33 mouse cellular contexts compared by ENCODE assay signal in genomic region chr13:61164622-61165021, GRCm38 (mm10). TPM values are rescaled to one million over a fixed set of nuclear protein-coding genes. Genes with fewer than 3 reads are reported as not detected.
A peak's percentile ranks its signal among the peaks of the same experiment; 100 is the strongest.
DNase-seq lines count a peak whose midpoint lies in the region; ATAC-seq lines count a peak whose summit lies in the region.
"Had no signal": no experiment of that assay in that cellular context is flagged by ENCODE, and none has a peak within 500 bp of the region (broad histone marks: within the 10 kb centered on the region; RNA-seq: fewer than 3 reads in every experiment).

No protein-coding gene starts in this region.

- no peak overlapping the region for H3K9ac ChIP-seq in liver, embryonic 11.5 days (ENCODE audit: low read depth, low read length)
- H3K9ac ChIP-seq: forebrain, postnatal 0 days; heart, embryonic 12.5 days; heart, embryonic 15.5 days; hindbrain, embryonic 13.5 days; intestine, embryonic 15.5 days had no signal

- no peak overlapping the region for H3K4me3 ChIP-seq in liver, embryonic 11.5 days (ENCODE audit: low read depth, low read length)
- H3K4me3 ChIP-seq: heart, embryonic 12.5 days; heart, embryonic 15.5 days; hindbrain, embryonic 10.5 days; hindbrain, embryonic 13.5 days; intestine, embryonic 15.5 days had no signal

- DNase-seq in ES-CJ7 (ENCODE audit: low read depth, low spot score): peak; percentile 16
- peak; percentile 6 for DNase-seq in NIH3T3 (ENCODE audit: low read depth)
- DNase-seq in ZHBTc4 (ENCODE audit: low read depth, low spot score): peak; percentile 7
- DNase-seq in lung, postnatal 10 days: no peak
- no peak for DNase-seq in testis, postnatal 10 days (ENCODE audit: low spot score)
- no peak for DNase-seq in liver, embryonic 11.5 days (ENCODE audit: low spot score)
- DNase-seq: adrenal gland, adult 2 months; adrenal gland, postnatal 14 days; cerebellum, adult 11-12 months; cerebellum, adult 8-10 months; cerebellum, postnatal 10 days; cerebellum, postnatal 36 days; forebrain, postnatal 0 days; gastrocnemius, postnatal 25 days; heart, adult 18-20 months; heart, postnatal 10 days; heart, postnatal 36 days; kidney, adult 11 months had no signal

- ATAC-seq in erythroid progenitor cell, adult 5-6 weeks (replicated peaks; ENCODE audit: low FRiP score, poor library complexity, severe bottlenecking): no peak
- no peak for ATAC-seq in liver, embryonic 11.5 days (replicated peaks; ENCODE audit: low FRiP score)
- ATAC-seq: forebrain, embryonic 14.5 days; forebrain, postnatal 0 days; hindbrain, embryonic 16.5 days; intestine, embryonic 15.5 days had no signal

- WGBS in liver, embryonic 11.5 days: 76% methylated on average over 4 of the region's 4 CpGs

- no peak overlapping the region for H3K27ac ChIP-seq in liver, embryonic 11.5 days (ENCODE audit: low read depth, low read length)
- H3K27ac ChIP-seq: heart, embryonic 15.5 days; hindbrain, embryonic 10.5 days; hindbrain, embryonic 13.5 days; intestine, embryonic 15.5 days had no signal

- no peaks in the 10 kb centered on the region for H3K4me1 ChIP-seq in liver, embryonic 11.5 days (replicated peaks; ENCODE audit: control insufficient read depth, insufficient read depth, low read length)
- H3K4me1 ChIP-seq: heart, embryonic 12.5 days; heart, embryonic 15.5 days; hindbrain, embryonic 10.5 days; hindbrain, embryonic 13.5 days; intestine, embryonic 15.5 days had no signal

- H3K4me2 ChIP-seq in liver, embryonic 11.5 days: no peak overlapping the region
- H3K4me2 ChIP-seq: heart, embryonic 12.5 days; heart, embryonic 15.5 days; hindbrain, embryonic 13.5 days; intestine, embryonic 15.5 days had no signal

- no peaks in the 10 kb centered on the region for H3K27me3 ChIP-seq in liver, embryonic 11.5 days (replicated peaks; ENCODE audit: control insufficient read depth, insufficient read depth, low read length)
- H3K27me3 ChIP-seq: heart, embryonic 12.5 days; heart, embryonic 15.5 days; hindbrain, embryonic 13.5 days; intestine, embryonic 15.5 days had no signal

- no peaks in the 10 kb centered on the region for H3K9me3 ChIP-seq in liver, embryonic 11.5 days (ENCODE audit: control insufficient read depth, low read length)
- H3K9me3 ChIP-seq: intestine, embryonic 15.5 days had no signal

- no peaks in the 10 kb centered on the region for H3K36me3 ChIP-seq in liver, embryonic 11.5 days (ENCODE audit: control insufficient read depth, insufficient read depth, low read length)
- H3K36me3 ChIP-seq: heart, embryonic 12.5 days; heart, embryonic 15.5 days; hindbrain, embryonic 10.5 days; hindbrain, embryonic 13.5 days; intestine, embryonic 15.5 days had no signal

RNA-seq across cellular contexts. Expression of gene Ctsr, which starts 0.6 kb away (rescaled TPM):
- total RNA-seq in erythroid progenitor cell, adult 5-6 weeks (2015; ENCODE audit: low replicate concordance): not detected in 2 replicates
- total RNA-seq in erythroid progenitor cell, adult 5-6 weeks (2017; ENCODE audit: low replicate concordance): not detected in 2 replicates
- polyA plus RNA-seq in liver, embryonic 11.5 days (2014; fragmentation: Nextera tagmentation; extraction: Ambion mirVana): not detected in 2 replicates
- total RNA-seq: adrenal gland, adult 2 months; adrenal gland, postnatal 14 days; adrenal gland, postnatal 4 days; forebrain, postnatal 0 days; gastrocnemius, adult 8-10 months; gastrocnemius, postnatal 25 days; heart, adult 18-20 months; heart, postnatal 10 days; heart, postnatal 36 days had no signal
- polyA plus RNA-seq: adrenal gland, adult 2 months; embryonic facial prominence, embryonic 11.5 days; embryonic facial prominence, embryonic 14.5 days; forebrain, embryonic 11.5 days; forebrain, embryonic 14.5 days; forebrain, postnatal 0 days; gonadal fat pad, adult 2 months; heart, embryonic 12.5 days; heart, embryonic 15.5 days; hindbrain, embryonic 10.5 days; hindbrain, embryonic 13.5 days; hindbrain, embryonic 16.5 days; intestine, embryonic 15.5 days had no signal

RNA-seq across cellular contexts. Expression of gene Cts6, which starts 38.6 kb away (rescaled TPM):
- total RNA-seq in erythroid progenitor cell, adult 5-6 weeks (2015; ENCODE audit: low replicate concordance): not detected in 2 replicates
- total RNA-seq in erythroid progenitor cell, adult 5-6 weeks (2017; ENCODE audit: low replicate concordance): not detected in 2 replicates
- polyA plus RNA-seq in liver, embryonic 11.5 days (2014; fragmentation: Nextera tagmentation; extraction: Ambion mirVana): not detected in 2 replicates
- total RNA-seq: adrenal gland, adult 2 months; adrenal gland, postnatal 14 days; adrenal gland, postnatal 4 days; forebrain, postnatal 0 days; gastrocnemius, adult 8-10 months; gastrocnemius, postnatal 25 days; heart, adult 18-20 months; heart, postnatal 10 days; heart, postnatal 36 days had no signal
- polyA plus RNA-seq: adrenal gland, adult 2 months; embryonic facial prominence, embryonic 11.5 days; embryonic facial prominence, embryonic 14.5 days; forebrain, embryonic 11.5 days; forebrain, embryonic 14.5 days; forebrain, postnatal 0 days; frontal cortex, adult 2 months; gonadal fat pad, adult 2 months; heart, embryonic 12.5 days; heart, embryonic 15.5 days; hindbrain, embryonic 10.5 days; hindbrain, embryonic 13.5 days; hindbrain, embryonic 16.5 days; intestine, embryonic 15.5 days had no signal

Comparison
In these comparisons a context has a peak if more than half of its experiments do, and no peak if none do; other contexts are left out.
1. DNase-seq: peak in ES-CJ7 (single experiment), NIH3T3 (single experiment) and ZHBTc4 (single experiment); none in lung, postnatal 10 days (single experiment), testis, postnatal 10 days (single experiment) and liver, embryonic 11.5 days (single experiment).